2 mouse cellular contexts compared by ENCODE assay signal in the genomic region with DNA sequence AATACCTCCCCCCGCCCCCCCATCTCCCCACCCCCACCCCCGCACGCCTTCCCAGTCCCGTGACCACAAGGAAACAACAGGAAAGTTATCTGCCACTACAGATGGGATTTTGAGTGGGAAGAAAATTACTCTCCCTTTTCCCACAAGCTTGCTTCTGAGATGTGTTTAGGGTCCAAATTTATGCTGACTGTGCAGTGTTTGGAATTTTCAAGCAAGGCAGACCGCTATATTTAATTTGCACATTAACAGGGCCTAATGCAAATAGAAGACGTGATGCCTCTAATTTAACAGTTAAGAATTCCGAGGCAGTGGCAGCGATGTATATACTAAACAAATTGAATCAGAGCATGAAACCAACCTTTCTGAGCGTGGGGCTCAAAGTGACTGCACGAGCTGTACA.
TF ChIP-seq lines count a peak whose summit lies in the region.

No protein-coding gene starts in this region.

TF ChIP-seq in CH12.LX, 34 proteins besides CTCF, POLR2A, EP300 and RAD21:
- TF ChIP-seq MAFK (IDR thresholded peaks at IDR 0.05; ENCODE audit: insufficient replicate concordance, low read length) (peak; percentile 57; the same call in 1 of the 2 replicates), UBTF (IDR thresholded peaks at IDR 0.05; ENCODE audit: low read depth, low read length) (no peak)

TF ChIP-seq in ES-E14, 5 proteins besides CTCF, POLR2A, EP300 and RAD21:
- TF ChIP-seq HCFC1 (IDR thresholded peaks at IDR 0.05; ENCODE audit: borderline replicate concordance, insufficient read depth, low read length), result no peak
- peak; percentile 82 for TF ChIP-seq MAFK (IDR thresholded peaks at IDR 0.05; ENCODE audit: insufficient read depth, low read depth, low read length)
- no peak for TF ChIP-seq CHD2 (IDR thresholded peaks at IDR 0.05; ENCODE audit: low read depth, low read length)
